In the genomic region with DNA sequence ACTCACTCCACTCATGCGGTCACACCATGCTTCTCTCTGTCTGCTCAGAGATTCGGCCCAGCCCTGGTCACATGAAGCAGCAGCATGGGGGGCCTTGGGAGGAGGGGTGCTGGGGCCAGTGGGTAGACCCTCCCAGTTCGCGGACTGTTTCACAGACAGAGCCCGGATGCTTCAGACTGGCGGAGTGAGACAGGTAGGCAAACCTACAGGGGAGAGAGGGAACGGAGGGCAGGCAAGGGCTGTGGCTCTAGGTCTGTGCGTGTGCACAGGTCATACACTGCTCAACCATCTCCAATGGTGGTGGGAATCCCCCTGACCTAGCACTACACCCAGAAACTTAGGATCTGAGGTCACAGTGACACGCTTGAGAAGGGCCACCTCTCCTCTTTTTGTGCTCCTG, we compare ENCODE assay signal across 9 mouse cellular contexts. TPM values are rescaled to one million over a fixed set of nuclear protein-coding genes. Genes with fewer than 3 reads are reported as not detected.
A peak's percentile ranks its signal among the peaks of the same experiment; 100 is the strongest.
DNase-seq lines count a peak whose midpoint lies in the region; ATAC-seq and TF ChIP-seq lines count a peak whose summit lies in the region.
"Had no signal": no experiment of that assay in that cellular context is flagged by ENCODE, and none has a peak within 500 bp of the region (broad histone marks: within the 10 kb centered on the region; RNA-seq: fewer than 3 reads in every experiment).

No protein-coding gene starts in this region.

- no peak for TF ChIP-seq POLR2A in spleen, adult 2 months (IDR thresholded peaks at IDR 0.05; ENCODE audit: low read depth, low read length)

- peak overlapping the region; percentile 50 for H3K4me3 ChIP-seq in spleen, adult 2 months (ENCODE audit: extremely low read depth, insufficient read depth, insufficient read length)
- H3K4me3 ChIP-seq in forebrain, embryonic 11.5 days (ENCODE audit: low read depth, low read length): peak overlapping the region; percentile 35
- peak overlapping the region; percentile 42 for H3K4me3 ChIP-seq in limb, embryonic 12.5 days (replicated peaks)
- peak overlapping the region; percentile 34 for H3K4me3 ChIP-seq in neural tube, embryonic 14.5 days (ENCODE audit: low read depth, low read length)

- H3K9me3 ChIP-seq in forebrain, embryonic 11.5 days (ENCODE audit: control insufficient read depth, low read length): no peaks in the 10 kb centered on the region
- no peaks in the 10 kb centered on the region for H3K9me3 ChIP-seq in limb, embryonic 12.5 days
- no peaks in the 10 kb centered on the region for H3K9me3 ChIP-seq in neural tube, embryonic 14.5 days (ENCODE audit: control insufficient read depth, low read length)

- WGBS in spleen, adult 2 months: 55% methylated on average over 9 of the region's 9 CpGs
- 18% methylated on average over 9 of the region's 9 CpGs for WGBS in forebrain, embryonic 11.5 days
- WGBS in limb, embryonic 12.5 days: 22% methylated on average over 9 of the region's 9 CpGs
- WGBS in neural tube, embryonic 14.5 days: 21% methylated on average over 9 of the region's 9 CpGs

- no peak for TF ChIP-seq CTCF in spleen, adult 2 months (IDR thresholded peaks at IDR 0.05; ENCODE audit: extremely low read depth, insufficient read depth, insufficient read length, insufficient replicate concordance)

- ATAC-seq in forebrain, embryonic 11.5 days (replicated peaks; ENCODE audit: low FRiP score): peak; percentile 57
- ATAC-seq in limb, embryonic 12.5 days (ENCODE audit: insufficient number of reproducible peaks, insufficient read depth, low FRiP score, low TSS enrichment, low read depth): peak; percentile 69
- peak; percentile 81 for ATAC-seq in neural tube, embryonic 14.5 days (ENCODE audit: low read depth)

- no peak for DNase-seq in spleen, adult 2 months (ENCODE audit: low read depth in 1 of 2, low spot score in 2 of 2)
- DNase-seq in spleen, postnatal 14 days (ENCODE audit: low spot score in 2 of 2): no peak
- no peak for DNase-seq in forebrain, embryonic 11.5 days (ENCODE audit: low spot score)
- no peak for DNase-seq in adrenal gland, postnatal 36 days
- no peak for DNase-seq in layer of hippocampus, adult 9-10 months (ENCODE audit: low spot score)
- DNase-seq in frontal cortex, postnatal 36 days (ENCODE audit: low spot score in 2 of 2): no peak

- H3K36me3 ChIP-seq in spleen, adult 2 months (ENCODE audit: control insufficient read depth, insufficient read depth, low read length): no peaks in the 10 kb centered on the region
- no peaks in the 10 kb centered on the region for H3K36me3 ChIP-seq in forebrain, embryonic 11.5 days (ENCODE audit: control insufficient read depth, insufficient read depth, low read length)
- H3K36me3 ChIP-seq in limb, embryonic 12.5 days: no peaks in the 10 kb centered on the region
- H3K36me3 ChIP-seq in neural tube, embryonic 14.5 days (ENCODE audit: control insufficient read depth, insufficient read depth, low read length): no peaks in the 10 kb centered on the region

- 0 out of 2 replicates have a peak, but pooled peaks cover 1% of the 10 kb centered on the region for H3K27me3 ChIP-seq in spleen, adult 2 months (ENCODE audit: control insufficient read depth, insufficient read depth, low read length)
- no peaks in the 10 kb centered on the region for H3K27me3 ChIP-seq in forebrain, embryonic 11.5 days (ENCODE audit: control insufficient read depth, insufficient read depth, low read length)
- H3K27me3 ChIP-seq in limb, embryonic 12.5 days: peaks cover 65% of the 10 kb centered on the region
- H3K27me3 ChIP-seq in neural tube, embryonic 14.5 days (ENCODE audit: control insufficient read depth, insufficient read depth, low read length): no peaks in the 10 kb centered on the region

- H3K9ac ChIP-seq in forebrain, embryonic 11.5 days (ENCODE audit: low read length): peak overlapping the region; percentile 35; the same call in 1 of the 2 replicates
- peak overlapping the region; percentile 57 for H3K9ac ChIP-seq in limb, embryonic 12.5 days (replicated peaks)
- peak overlapping the region; percentile 42; the same call in 1 of the 2 replicates for H3K9ac ChIP-seq in neural tube, embryonic 14.5 days (replicated peaks; ENCODE audit: low read depth, low read length)

- peaks cover 23% of the 10 kb centered on the region; the same call in 1 of the 2 replicates for H3K4me1 ChIP-seq in spleen, adult 2 months (ENCODE audit: control insufficient read depth, insufficient read depth, insufficient read length)
- peaks cover 3% of the 10 kb centered on the region; the same call in 1 of the 2 replicates for H3K4me1 ChIP-seq in forebrain, embryonic 11.5 days (replicated peaks; ENCODE audit: control insufficient read depth, insufficient read depth, low read length)
- peaks cover 10% of the 10 kb centered on the region for H3K4me1 ChIP-seq in limb, embryonic 12.5 days (replicated peaks)
- H3K4me1 ChIP-seq in neural tube, embryonic 14.5 days (ENCODE audit: control insufficient read depth, insufficient read depth, low read length): peaks cover 9% of the 10 kb centered on the region; the same call in 1 of the 2 replicates

- peak overlapping the region; percentile 74 for H3K4me2 ChIP-seq in forebrain, embryonic 11.5 days (ENCODE audit: low read depth, low read length, severe bottlenecking)
- H3K4me2 ChIP-seq in limb, embryonic 12.5 days: peak overlapping the region; percentile 72
- H3K4me2 ChIP-seq in neural tube, embryonic 14.5 days (ENCODE audit: low read depth, low read length): peak overlapping the region; percentile 85

- no peak overlapping the region for H3K27ac ChIP-seq in spleen, adult 2 months (ENCODE audit: insufficient read depth, low read length)
- H3K27ac ChIP-seq in forebrain, embryonic 11.5 days (ENCODE audit: low read depth, low read length): no peak overlapping the region
- no peak overlapping the region for H3K27ac ChIP-seq in limb, embryonic 12.5 days
- no peak overlapping the region for H3K27ac ChIP-seq in neural tube, embryonic 14.5 days (ENCODE audit: low read depth, low read length)

RNA-seq across cellular contexts. Expression of a gene that starts 9.6 kb away (rescaled TPM):
- 1.6 and 1.9 TPM in 2 replicates for polyA plus RNA-seq in spleen, adult 2 months (2012; rRNA removed)
- not detected in 2 replicates for polyA plus RNA-seq in forebrain, embryonic 11.5 days (2014; fragmentation: Nextera tagmentation; extraction: Ambion mirVana)
- polyA plus RNA-seq in limb, embryonic 12.5 days (2016; fragmentation: Nextera tagmentation; extraction: Ambion mirVana): 0.18 and 0.20 TPM in 2 replicates
- not detected in 2 replicates for polyA plus RNA-seq in neural tube, embryonic 14.5 days (2014; fragmentation: Nextera tagmentation; extraction: Ambion mirVana)
- total RNA-seq in adrenal gland, postnatal 36 days (2021): 10 to 100 TPM; 11.2 to 23.6 TPM

RNA-seq across cellular contexts. Expression of a gene that starts 25.1 kb away (rescaled TPM):
- polyA plus RNA-seq in spleen, adult 2 months (2012; rRNA removed): 28.2 and 29.9 TPM in 2 replicates
- polyA plus RNA-seq in forebrain, embryonic 11.5 days (2014; fragmentation: Nextera tagmentation; extraction: Ambion mirVana): 94.4 and 100 TPM in 2 replicates
- 92.3 and 105 TPM in 2 replicates for polyA plus RNA-seq in limb, embryonic 12.5 days (2016; fragmentation: Nextera tagmentation; extraction: Ambion mirVana)
- polyA plus RNA-seq in neural tube, embryonic 14.5 days (2014; fragmentation: Nextera tagmentation; extraction: Ambion mirVana): 90.4 and 98.9 TPM in 2 replicates
- 10 to 100 TPM; 33.0 to 38.8 TPM for total RNA-seq in adrenal gland, postnatal 36 days (2021)

RNA-seq across cellular contexts. Expression of a gene that starts 37.0 kb away (rescaled TPM):
- polyA plus RNA-seq in spleen, adult 2 months (2012; rRNA removed): 7.7 and 9.1 TPM in 2 replicates
- 47.3 and 54.7 TPM in 2 replicates for polyA plus RNA-seq in forebrain, embryonic 11.5 days (2014; fragmentation: Nextera tagmentation; extraction: Ambion mirVana)
- polyA plus RNA-seq in limb, embryonic 12.5 days (2016; fragmentation: Nextera tagmentation; extraction: Ambion mirVana): 12.4 and 12.8 TPM in 2 replicates
- polyA plus RNA-seq in neural tube, embryonic 14.5 days (2014; fragmentation: Nextera tagmentation; extraction: Ambion mirVana): 115 and 118 TPM in 2 replicates
- total RNA-seq in adrenal gland, postnatal 36 days (2021): 1 to 10 TPM; 4.6 to 5.1 TPM

RNA-seq across cellular contexts. Expression of a gene that starts 39.6 kb away (rescaled TPM):
- polyA plus RNA-seq in spleen, adult 2 months (2012; rRNA removed): 2.1 and 3.3 TPM in 2 replicates
- polyA plus RNA-seq in forebrain, embryonic 11.5 days (2014; fragmentation: Nextera tagmentation; extraction: Ambion mirVana): 0.44 TPM in 1 of 2 replicates, not detected in the other
- polyA plus RNA-seq in limb, embryonic 12.5 days (2016; fragmentation: Nextera tagmentation; extraction: Ambion mirVana): not detected in 2 replicates
- 0.66 and 0.75 TPM in 2 replicates for polyA plus RNA-seq in neural tube, embryonic 14.5 days (2014; fragmentation: Nextera tagmentation; extraction: Ambion mirVana)
- total RNA-seq in adrenal gland, postnatal 36 days (2021): not detected
- total RNA-seq: common myeloid progenitor, adult 5-6 weeks had no signal

RNA-seq across cellular contexts. Expression of a gene that starts 39.8 kb away (rescaled TPM):
- 5.8 and 5.9 TPM in 2 replicates for polyA plus RNA-seq in spleen, adult 2 months (2012; rRNA removed)
- polyA plus RNA-seq in forebrain, embryonic 11.5 days (2014; fragmentation: Nextera tagmentation; extraction: Ambion mirVana): 23.2 and 24.0 TPM in 2 replicates
- polyA plus RNA-seq in limb, embryonic 12.5 days (2016; fragmentation: Nextera tagmentation; extraction: Ambion mirVana): 28.4 TPM in 2 replicates
- 19.1 and 21.5 TPM in 2 replicates for polyA plus RNA-seq in neural tube, embryonic 14.5 days (2014; fragmentation: Nextera tagmentation; extraction: Ambion mirVana)
- total RNA-seq in adrenal gland, postnatal 36 days (2021): 10 to 100 TPM; 11.3 to 12.8 TPM
